Mouse (Mus musculus) MEL (cell line): ENCODE data around the gene Ilf3. TPM values are rescaled to one million over a fixed set of nuclear protein-coding genes. Genes with fewer than 3 reads are reported as not detected.

Experiments
- DNase-seq: peaks from one replicate; pipeline ENCODE4 v3.0.0; 2011; ENCODE audit warnings: low read depth, low spot score
- H3K27ac ChIP-seq: 2 replicates; pipeline ENCODE4 v1.5.1; 2012; ENCODE audit warnings: low read depth, mild to moderate bottlenecking, control low read depth, low read length, moderate library complexity; ENCODE audit not compliant: control insufficient read depth
- H3K27me3 ChIP-seq, 2 experiments: fragments of 150-350 bp in 1 of 2; sonication (generic) in 1 of 2; 2 replicates each; pipeline ENCODE4 v1.6.1; 2012; ENCODE audit warnings: low read length in 2 of 2, mild to moderate bottlenecking in 2 of 2, improper control_type of control experiment in 1 of 2, moderate library complexity in 1 of 2; ENCODE audit not compliant: insufficient read depth in 2 of 2, control insufficient read depth in 1 of 2
- H3K36me3 ChIP-seq, 2 experiments: 2 replicates each; pipeline ENCODE4 v1.6.1; 2012 to 2014; ENCODE audit warnings: low read length in 2 of 2, improper control_type of control experiment in 1 of 2, inconsistent platforms in 1 of 2, mild to moderate bottlenecking in 1 of 2; ENCODE audit not compliant: insufficient read depth in 2 of 2, control insufficient read depth in 1 of 2
- H3K4me1 ChIP-seq, 2 experiments: fragments of 150-350 bp in 1 of 2; sonication (generic) in 1 of 2; 2 replicates each; pipeline ENCODE4 v1.6.1; 2012; ENCODE audit warnings: low read length in 2 of 2, improper control_type of control experiment in 1 of 2, mild to moderate bottlenecking in 1 of 2; ENCODE audit not compliant: insufficient read depth in 2 of 2, control insufficient read depth in 1 of 2
- H3K4me3 ChIP-seq, 2 experiments: fragments of 150-350 bp in 1 of 2; sonication (generic) in 1 of 2; 2 replicates each; pipeline ENCODE4 v1.5.1; 2012; ENCODE audit warnings: low read depth in 2 of 2, low read length in 2 of 2, mild to moderate bottlenecking in 2 of 2, moderate library complexity in 2 of 2, control low read depth in 1 of 2, improper control_type of control experiment in 1 of 2; ENCODE audit not compliant: control insufficient read depth in 1 of 2, insufficient read depth in 1 of 2
- H3K79me2 ChIP-seq: 2 replicates; pipeline ENCODE4 v1.6.1; 2012; ENCODE audit warnings: mild to moderate bottlenecking, low read length, moderate library complexity; ENCODE audit not compliant: control insufficient read depth, poor library complexity, insufficient read depth
- H3K9ac ChIP-seq: 2 replicates; pipeline ENCODE4 v1.6.1; 2012; ENCODE audit warnings: low read depth, mild to moderate bottlenecking, control low read depth, low read length, moderate library complexity; ENCODE audit not compliant: control insufficient read depth, poor library complexity, severe bottlenecking
- H3K9me3 ChIP-seq: fragments of 150-350 bp; sonication (generic); replicated peaks from 2 replicates; pipeline ENCODE4 v1.6.1; 2012; ENCODE audit warnings: mild to moderate bottlenecking, low read length, improper control_type of control experiment, moderate library complexity; ENCODE audit not compliant: insufficient read depth
- CHD1 ChIP-seq: IDR thresholded peaks from 2 replicates; pipeline ENCODE4 v1.6.1; 2012; ENCODE audit warnings: low read depth, mild to moderate bottlenecking, inconsistent platforms, low read length, improper control_type of control experiment
- E2F4 ChIP-seq: IDR thresholded peaks from 2 replicates; pipeline ENCODE4 v1.6.1; 2011; ENCODE audit warnings: low read depth, low read length, improper control_type of control experiment, borderline replicate concordance
- GATA1 ChIP-seq: IDR thresholded peaks from 2 replicates; pipeline ENCODE4 v1.6.1; 2011; ENCODE audit warnings: low read depth, low read length, improper control_type of control experiment
- HCFC1 ChIP-seq: IDR thresholded peaks from 2 replicates; pipeline ENCODE4 v1.6.1; 2012; ENCODE audit warnings: low read depth, mild to moderate bottlenecking, inconsistent platforms, low read length, improper control_type of control experiment, moderate library complexity
- JUND ChIP-seq: IDR thresholded peaks from 2 replicates; pipeline ENCODE4 v1.6.1; 2011; ENCODE audit warnings: low read depth, mild to moderate bottlenecking, improper control_type of control experiment, low read length
- MAFK ChIP-seq: IDR thresholded peaks from 2 replicates; pipeline ENCODE4 v1.6.1; 2011; ENCODE audit warnings: low read depth, mild to moderate bottlenecking, low read length, improper control_type of control experiment, borderline replicate concordance
- MYC ChIP-seq: IDR thresholded peaks from 2 replicates; pipeline ENCODE4 v1.6.1; 2011; ENCODE audit warnings: low read depth, mild to moderate bottlenecking, low read length, improper control_type of control experiment, moderate library complexity
- NELFE ChIP-seq: IDR thresholded peaks from 2 replicates; pipeline ENCODE4 v1.6.1; 2011; ENCODE audit warnings: low read depth, low read length, improper control_type of control experiment
- NRF1 ChIP-seq: IDR thresholded peaks from 2 replicates; pipeline ENCODE4 v1.6.1; 2014; ENCODE audit warnings: low read depth, mild to moderate bottlenecking, inconsistent platforms, low read length, improper control_type of control experiment, moderate library complexity; ENCODE audit not compliant: poor library complexity, insufficient read depth, severe bottlenecking
- POLR2A ChIP-seq, 2 experiments: IDR thresholded peaks; 2 replicates each; pipeline ENCODE4 v1.6.1; 2011 to 2012; ENCODE audit warnings: low read length in 2 of 2, mild to moderate bottlenecking in 2 of 2, control low read depth in 1 of 2, improper control_type of control experiment in 1 of 2, low read depth in 1 of 2, moderate library complexity in 1 of 2; ENCODE audit not compliant: control insufficient read depth in 1 of 2, insufficient read depth in 1 of 2, poor library complexity in 1 of 2
- POLR2AphosphoS2 ChIP-seq: IDR thresholded peaks from 2 replicates; pipeline ENCODE4 v1.6.1; 2011; ENCODE audit warnings: low read length, improper control_type of control experiment
- POLR2AphosphoS5 ChIP-seq: IDR thresholded peaks from 2 replicates; pipeline ENCODE4 v1.6.1; 2012; ENCODE audit warnings: low read depth, borderline replicate concordance, mild to moderate bottlenecking, inconsistent platforms, low read length, moderate library complexity, mixed read lengths
- SIN3A ChIP-seq: IDR thresholded peaks from 2 replicates; pipeline ENCODE4 v1.6.1; 2012; ENCODE audit warnings: low read length, improper control_type of control experiment, inconsistent platforms
- TAL1 ChIP-seq: IDR thresholded peaks from 2 replicates; pipeline ENCODE4 v1.6.1; 2012; ENCODE audit warnings: mild to moderate bottlenecking, inconsistent platforms, low read length, moderate library complexity, mixed read lengths
- TCF12 ChIP-seq: IDR thresholded peaks from 2 replicates; pipeline ENCODE4 v1.6.1; 2014; ENCODE audit warnings: low read depth, mild to moderate bottlenecking, inconsistent platforms, low read length, improper control_type of control experiment, moderate library complexity
- UBTF ChIP-seq: IDR thresholded peaks from 2 replicates; pipeline ENCODE4 v1.6.1; 2012; ENCODE audit warnings: low read depth, mild to moderate bottlenecking, inconsistent platforms, low read length, improper control_type of control experiment, moderate library complexity, borderline replicate concordance; ENCODE audit not compliant: insufficient read depth
- ZKSCAN1 ChIP-seq: IDR thresholded peaks from 2 replicates; pipeline ENCODE4 v1.6.1; 2012; ENCODE audit warnings: low read depth, mild to moderate bottlenecking, inconsistent platforms, low read length, improper control_type of control experiment, moderate library complexity
- ZMIZ1 ChIP-seq: IDR thresholded peaks from 2 replicates; pipeline ENCODE4 v1.6.1; 2012; ENCODE audit warnings: low read depth, mild to moderate bottlenecking, inconsistent platforms, low read length, improper control_type of control experiment, moderate library complexity
- polyA plus RNA-seq, 2 experiments: library from polyadenylated mRNA; stranded (reverse) in 1 of 2; unstranded in 1 of 2; fragments of >175 nt in 1 of 2; fragments of >200 nt in 1 of 2; gene quantifications; 2 replicates each; pipeline versions ENCODE4 v1.2.1 to v1.2.4; 2012; ENCODE audit warnings: low replicate concordance in 2 of 2, low read depth in 1 of 2; ENCODE audit not compliant: insufficient read length in 2 of 2, insufficient read depth in 1 of 2, missing spikeins in 1 of 2
- total RNA-seq: library from RNA; depleted of rRNA; stranded (reverse); fragments of 300-350 nt; gene quantifications from 2 replicates; pipeline ENCODE4 v1.2.3, GENCODE M21; 2012

The Ilf3 gene
- total and polyA plus RNA-seq, 3 experiments = 67.4 to 519 (median 210) TPM

- H3K79me2 ChIP-seq = no peaks in the 10 kb centered on the region; the same call in 1 of the 2 replicates
- H3K9ac ChIP-seq = no peak overlapping the region
- H3K4me3 ChIP-seq = no peak overlapping the region
- H3K27ac ChIP-seq = no peak overlapping the region
- H3K36me3 ChIP-seq = peaks cover 0 to 91% of the 10 kb centered on the region in 2 experiments; a peak in 2 of 4 replicates
- no peaks in the 10 kb centered on the region for H3K4me1 ChIP-seq
- no peaks in the 10 kb centered on the region for H3K27me3 ChIP-seq
- H3K9me3 ChIP-seq = no peaks in the 10 kb centered on the region
- DNase-seq = no peak
- no peak for TF ChIP-seq E2F4
- TF ChIP-seq TAL1 = no peak
- no peak for TF ChIP-seq TCF12
- peak; percentile 28; the same call in 1 of the 2 replicates for TF ChIP-seq POLR2AphosphoS2
- 0 out of 2 replicates have a peak, but pooled peaks have one; percentile 58 for TF ChIP-seq ZMIZ1
- TF ChIP-seq HCFC1 = no peak
Observed at GRCm38 (mm10) chr9:21395692-21396091, 28.0 kb downstream of the Ilf3 start.

DNA sequence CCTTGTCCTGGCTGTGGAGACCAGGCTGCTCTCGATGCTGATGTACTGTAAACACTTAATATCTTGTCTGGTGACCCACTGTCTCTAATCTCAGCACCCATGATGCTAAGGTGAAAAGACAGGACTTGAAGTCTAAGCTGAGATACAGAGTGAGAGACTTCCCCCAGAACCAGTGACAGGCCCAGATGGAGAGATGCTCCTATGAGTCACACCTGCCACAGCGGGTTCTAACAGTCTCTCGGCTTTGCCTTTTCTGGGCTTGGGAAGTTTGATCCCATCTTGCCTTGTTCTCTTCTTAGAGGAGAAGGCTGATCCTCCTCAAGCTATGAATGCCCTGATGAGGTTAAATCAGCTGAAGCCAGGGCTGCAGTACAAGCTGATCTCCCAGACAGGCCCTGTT lies 29.5 kb downstream of the Ilf3 start:
- no peaks in the 10 kb centered on the region for H3K4me1 ChIP-seq
- no peak overlapping the region for H3K9ac ChIP-seq
- H3K27me3 ChIP-seq = no peaks in the 10 kb centered on the region
- no peaks in the 10 kb centered on the region for H3K9me3 ChIP-seq
- peaks cover 0 to 88% of the 10 kb centered on the region in 2 experiments; a peak in 2 of 4 replicates for H3K36me3 ChIP-seq
- no peaks in the 10 kb centered on the region; the same call in 1 of the 2 replicates for H3K79me2 ChIP-seq
- TF ChIP-seq POLR2A (IDR thresholded peaks at IDR 0.05; ENCODE audit: control insufficient read depth in 1 of 2, insufficient read depth in 1 of 2, low read depth in 1 of 2, low read length in 2 of 2, poor library complexity in 1 of 2) = 0 out of 4 replicates have a peak, but pooled peaks of 1 of the 2 experiments have one; percentile 7
- no peak for TF ChIP-seq ZMIZ1
- no peak for TF ChIP-seq ZKSCAN1
- TF ChIP-seq SIN3A = no peak
- no peak for TF ChIP-seq GATA1
- 0 out of 2 replicates have a peak, but pooled peaks have one; percentile 3 for TF ChIP-seq UBTF
- no peak for TF ChIP-seq E2F4
- TF ChIP-seq POLR2AphosphoS2 = peak; percentile 76
- TF ChIP-seq CHD1 = 0 out of 2 replicates have a peak, but pooled peaks have one; percentile 52
- TF ChIP-seq MAFK = no peak
- no peak for TF ChIP-seq NRF1
- TF ChIP-seq NELFE = peak; percentile 42; the same call in 1 of the 2 replicates
- TF ChIP-seq MYC = no peak
- 0 out of 2 replicates have a peak, but pooled peaks have one; percentile 18 for TF ChIP-seq JUND
- TF ChIP-seq POLR2AphosphoS5 = no peak
- no peak overlapping the region for H3K4me3 ChIP-seq
- no peak overlapping the region for H3K27ac ChIP-seq
- no peak for DNase-seq
